Mouse (Mus musculus) right cerebral cortex, adult 18-20 months (tissue): ENCODE measurements at regions not wholly inside any gene's neighbourhood (a gene's known extent, or its start where the extent isn't known, plus 50 kb on each side); places are given as distances from the start of the nearest gene placed in this dataset.

Source experiments
- DNase-seq: peaks from one replicate; pipeline ENCODE4 v3.0.0; 2022; ENCODE audit warnings: mixed read lengths

DNA sequence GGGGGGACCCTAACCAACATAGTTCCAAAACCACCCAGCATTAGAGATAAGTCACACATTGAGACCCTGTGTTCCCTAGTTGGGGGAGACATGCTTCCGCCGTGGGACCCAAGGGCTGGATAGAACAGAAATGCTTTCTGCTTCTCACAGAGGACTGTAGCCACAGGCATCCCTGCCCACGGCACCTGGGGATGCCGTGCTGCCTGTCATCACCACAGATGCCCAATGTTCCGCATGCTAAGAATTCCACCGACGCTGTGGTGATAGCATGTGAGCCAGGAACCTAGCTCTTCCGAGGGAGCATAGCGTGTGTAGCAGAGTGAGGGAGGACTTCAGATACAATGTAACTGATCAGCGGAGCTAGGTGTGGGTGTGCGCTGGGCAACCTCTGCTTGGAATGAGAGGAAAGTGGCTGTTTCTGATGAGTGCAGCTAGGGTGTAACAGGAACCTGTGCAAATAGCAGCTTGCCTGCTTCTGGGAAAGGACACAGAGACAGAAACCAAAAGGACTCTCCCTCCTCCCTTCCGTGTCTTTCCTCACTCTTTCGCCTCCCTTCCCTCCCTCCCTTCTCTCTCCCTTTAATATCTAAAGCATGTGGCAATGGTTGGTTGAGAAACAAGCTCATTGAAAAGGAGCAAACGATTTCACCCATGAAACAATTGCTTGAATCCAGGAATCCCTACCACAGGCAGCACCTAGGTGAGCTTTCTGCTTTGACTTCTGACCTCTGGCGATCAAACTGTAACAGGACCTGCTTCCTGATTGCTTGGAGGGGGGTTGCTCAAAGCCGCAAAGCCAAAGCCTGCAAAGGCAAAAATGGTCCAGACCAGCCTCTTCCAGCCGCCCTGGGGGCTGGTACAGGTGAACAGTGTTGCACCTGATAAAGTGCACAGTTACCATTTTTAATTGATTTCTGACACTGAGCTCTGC is 102.3 kb downstream of the Gm26897 start:
- DNase-seq, result peak; percentile 23

GRCm38 (mm10) chr5:111836668-111837234 is 103.0 kb downstream of the Gm26897 start:
- peak; percentile 14 for DNase-seq

DNA sequence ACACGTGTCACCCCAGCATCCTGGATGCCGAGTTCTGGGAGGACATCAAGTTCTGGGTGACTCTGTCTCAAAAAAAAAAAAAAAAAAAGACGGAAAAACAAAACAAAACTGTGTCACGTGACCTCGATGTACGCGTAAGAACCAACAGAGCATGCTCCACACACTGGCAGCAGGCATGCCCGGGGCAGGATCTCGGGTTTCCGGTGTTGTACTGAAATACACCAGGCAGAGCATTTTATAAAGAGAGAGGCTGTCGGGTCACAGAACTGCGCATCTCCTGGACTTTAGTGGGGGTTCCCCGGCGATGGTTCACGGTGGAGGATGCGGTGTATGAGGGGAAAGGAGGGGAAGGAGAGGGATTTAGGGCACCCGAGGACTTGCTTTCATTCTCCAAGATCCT is 108.7 kb downstream of the Gm26897 start:
- DNase-seq, result no peak

DNA sequence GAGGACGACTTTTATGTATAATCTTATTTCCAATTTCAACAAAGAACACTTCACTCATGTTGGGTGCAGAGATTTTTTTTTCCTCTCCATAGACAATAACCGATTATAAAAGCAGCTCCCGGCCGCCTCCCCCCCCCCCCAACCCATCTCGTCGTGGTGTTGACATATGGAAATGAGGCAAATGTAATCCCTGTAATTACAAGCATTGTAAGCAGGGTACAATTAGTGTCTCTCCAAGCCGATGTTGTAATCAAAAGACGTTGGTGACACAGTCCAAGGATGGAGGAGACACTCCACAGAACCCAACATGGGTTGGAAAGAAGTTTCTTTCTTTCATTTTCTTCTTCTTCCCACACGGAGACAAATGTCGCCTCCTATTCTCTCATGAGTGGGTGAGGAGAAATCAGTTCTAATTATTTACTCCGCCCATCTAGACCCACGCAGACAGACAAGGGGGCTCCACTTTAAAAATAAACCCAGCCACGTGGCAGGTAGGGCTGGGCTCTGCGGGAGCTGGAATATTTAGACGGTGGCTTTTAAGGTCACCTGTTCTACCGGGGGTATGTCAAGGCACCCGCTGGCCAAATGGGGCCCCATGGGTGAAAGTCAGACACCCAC is 110.0 kb downstream of the Gm26897 start:
- no peak for DNase-seq

GRCm38 (mm10) chr5:111844528-111844927 is 110.8 kb downstream of the Gm26897 start:
- DNase-seq, result no peak

GRCm38 (mm10) chr5:111848917-111849316 is 115.2 kb downstream of the Gm26897 start:
- DNase-seq, result no peak

DNA sequence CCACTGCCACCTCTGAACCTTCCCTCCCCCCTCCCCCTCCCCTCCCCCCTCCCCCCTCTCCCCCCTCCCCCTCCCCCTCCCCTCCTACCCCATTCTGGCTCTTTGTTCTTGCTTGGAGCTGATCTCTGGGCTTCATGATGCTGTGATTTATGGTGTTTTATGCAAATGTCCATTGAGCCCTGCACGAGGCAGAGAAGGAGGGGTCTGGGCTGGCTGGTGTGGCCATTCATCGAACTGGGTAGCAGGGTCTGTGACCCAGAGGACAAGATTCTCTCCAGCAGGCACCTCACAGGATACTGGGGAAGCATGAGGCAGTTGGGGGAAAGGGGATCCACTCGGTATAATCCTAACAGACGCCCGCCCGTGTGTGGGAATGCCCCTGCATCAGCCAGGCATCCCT is 119.0 kb downstream of the Gm26897 start:
- DNase-seq, result no peak

DNA sequence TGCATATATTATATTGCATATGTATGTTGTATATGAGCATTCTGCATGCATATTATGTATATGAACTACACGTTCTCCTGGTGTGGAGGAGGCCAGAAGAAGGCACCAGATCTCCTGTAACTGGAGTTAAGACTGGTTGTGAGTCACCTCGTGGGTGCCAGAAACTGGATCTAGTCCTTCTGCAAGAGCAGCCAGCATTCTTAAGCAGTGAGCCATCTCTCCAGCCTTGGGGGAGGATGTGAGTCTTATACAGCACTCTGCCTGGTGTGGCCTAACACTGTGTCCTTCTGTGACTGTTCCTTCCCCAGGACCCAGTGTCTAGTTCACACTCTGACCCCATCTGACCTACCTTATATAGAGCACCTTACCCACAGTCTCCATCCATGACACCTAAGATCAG is 121.6 kb downstream of the Gm26897 start:
- no peak for DNase-seq

- DNase-seq, result no peak
These were observed 123.5 kb downstream of the Gm26897 start for GRCm38 (mm10) chr5:111857200-111857599.

- DNase-seq, result no peak
These were observed 126.7 kb downstream of the Gm26897 start for GRCm38 (mm10) chr5:111860436-111860835.

DNA sequence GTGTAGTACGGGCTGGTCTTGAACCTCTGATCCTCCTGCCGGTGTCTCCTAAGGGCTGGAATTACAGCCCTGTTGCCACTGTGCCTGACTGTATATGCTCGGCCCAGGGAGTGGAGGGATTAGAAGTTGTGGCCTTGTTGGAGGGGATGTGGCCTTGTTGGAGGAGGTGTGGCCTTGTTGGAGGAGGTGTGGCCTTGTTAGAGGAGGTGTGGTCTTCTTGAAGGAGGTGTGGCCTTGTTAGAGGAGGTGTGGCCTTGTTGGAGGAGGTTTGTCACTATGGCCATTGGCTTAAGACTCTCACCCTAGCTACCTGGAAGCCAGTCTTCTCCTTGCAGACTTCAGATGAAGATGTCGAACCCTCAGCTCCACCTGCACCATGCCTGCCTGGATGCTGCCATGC is 128.6 kb downstream of the Gm26897 start:
- no peak for DNase-seq

GRCm38 (mm10) chr5:111863922-111864321 is 130.2 kb downstream of the Gm26897 start:
- peak; percentile 15 for DNase-seq

- DNase-seq, result peak; percentile 39
These were observed 130.9 kb downstream of the Gm26897 start for GRCm38 (mm10) chr5:111864606-111865005.

- no peak for DNase-seq
These were observed 135.3 kb downstream of the Gm26897 start for GRCm38 (mm10) chr5:111869011-111869410.

- DNase-seq, result no peak
These were observed 143.6 kb downstream of the Gm26897 start for GRCm38 (mm10) chr5:111877165-111877793.

DNA sequence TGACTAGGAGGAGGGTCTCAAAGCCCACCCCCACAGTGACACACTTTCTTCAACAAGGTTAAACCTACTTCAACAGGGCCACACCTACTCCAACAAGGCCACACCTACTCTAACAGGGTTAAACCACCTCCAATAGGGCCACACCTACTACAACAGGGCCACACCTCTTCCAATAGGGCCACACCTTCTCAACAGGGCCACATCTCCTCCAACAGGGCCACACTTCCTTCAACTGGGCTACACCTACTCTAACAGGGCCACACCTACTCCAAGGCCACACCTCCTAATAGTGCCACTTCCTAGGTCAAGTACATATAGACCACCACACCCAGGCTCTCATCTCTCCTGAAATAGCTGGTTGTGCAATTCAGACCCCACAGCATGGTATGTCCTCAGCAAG is 145.3 kb downstream of the Gm26897 start:
- DNase-seq, result no peak

GRCm38 (mm10) chr5:111880268-111880667 is 146.5 kb downstream of the Gm26897 start:
- no peak for DNase-seq

GRCm38 (mm10) chr5:111881517-111881916 is 147.8 kb downstream of the Gm26897 start:
- no peak for DNase-seq

GRCm38 (mm10) chr5:111887281-111887680 is 153.6 kb downstream of the Gm26897 start:
- no peak for DNase-seq

- DNase-seq, result peak; percentile 31
These were observed 157.1 kb downstream of the Gm26897 start for GRCm38 (mm10) chr5:111890800-111891199.

DNA sequence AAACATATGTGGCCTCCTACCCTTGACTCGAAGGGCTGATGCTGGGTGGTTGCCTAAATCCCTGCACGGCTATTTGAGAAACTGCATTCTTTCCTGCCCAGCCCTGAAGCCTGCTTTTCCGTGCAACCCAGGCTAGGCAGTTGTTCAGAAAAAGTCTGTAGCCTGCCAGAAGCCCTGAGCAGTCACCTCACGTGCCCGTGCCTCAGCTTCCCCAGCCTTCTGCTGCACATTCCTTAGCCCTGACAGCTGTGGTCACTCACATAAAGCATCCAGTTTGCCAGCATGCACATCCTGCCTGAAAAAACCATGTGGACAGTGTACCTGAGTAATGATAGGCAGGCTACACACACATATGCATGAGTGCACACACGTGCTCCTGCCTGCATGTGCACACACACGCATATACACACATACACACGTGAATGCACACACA is 157.6 kb downstream of the Gm26897 start:
- DNase-seq, result no peak

DNA sequence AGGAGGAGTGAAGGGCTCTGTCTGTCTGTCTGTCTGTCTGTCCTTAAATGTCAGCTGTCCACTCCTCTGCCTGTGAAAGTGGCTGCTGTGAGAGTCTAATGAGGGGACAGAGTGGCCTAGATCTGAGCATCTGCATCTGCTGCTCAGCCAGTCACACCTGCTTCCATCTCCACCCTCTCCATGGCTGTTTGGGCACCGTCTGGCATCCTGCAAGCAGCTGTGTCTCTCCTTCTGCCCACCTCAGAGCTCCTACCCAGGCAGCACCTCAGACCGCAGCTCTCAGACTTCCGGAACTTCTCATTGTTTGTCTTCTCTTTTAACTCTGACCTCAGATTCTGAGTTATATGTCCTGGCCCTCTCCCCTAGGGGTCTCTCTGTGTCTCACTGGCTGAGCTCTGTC is 159.2 kb downstream of the Gm26897 start:
- no peak for DNase-seq

GRCm38 (mm10) chr5:111893905-111894311 is 160.2 kb downstream of the Gm26897 start:
- DNase-seq, result peak; percentile 30
